Mouse (Mus musculus): ENCODE measurements around the gene Stat5a.

DNA sequence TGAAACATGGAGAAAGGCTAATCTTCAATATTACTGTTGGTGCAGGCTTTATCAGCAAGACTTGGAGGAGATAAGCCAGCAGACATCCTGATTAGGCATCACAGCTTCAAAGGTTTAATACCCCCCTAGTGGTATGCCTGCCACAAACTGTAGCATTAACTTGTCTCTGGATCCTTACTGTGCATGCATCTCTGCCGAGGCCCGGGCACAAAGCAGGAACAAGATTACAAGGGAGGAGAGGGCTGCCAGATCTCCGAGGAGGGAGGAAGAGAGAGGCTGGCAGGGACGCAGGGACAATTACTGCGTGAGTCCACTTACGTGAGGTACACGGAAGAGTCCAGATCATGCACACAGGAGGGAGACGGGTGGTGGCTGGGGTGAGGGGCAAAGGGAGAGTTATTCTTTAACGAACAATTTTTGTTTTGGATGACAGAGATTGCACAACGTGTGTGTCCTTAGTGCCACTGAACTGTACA lies 30.4 kb upstream of the Stat5a start:
- TF ChIP-seq CTCF (IDR thresholded peaks at IDR 0.05; ENCODE audit: extremely low read depth, insufficient read depth, low read length) (no peak), POLR2A (IDR thresholded peaks at IDR 0.05; ENCODE audit: extremely low read depth, insufficient read depth, low read length) (no peak)

All from cortical plate, adult 2 months (tissue).